Mouse (Mus musculus) MEL (cell line): ENCODE data around the gene Hmgn1. TPM values are rescaled to one million over a fixed set of nuclear protein-coding genes. Genes with fewer than 3 reads are reported as not detected.

Experiments used
- DNase-seq: peaks from one replicate; pipeline ENCODE4 v3.0.0; 2011; ENCODE audit warnings: low read depth, low spot score
- H3K27ac ChIP-seq: 2 replicates; pipeline ENCODE4 v1.5.1; 2012; ENCODE audit warnings: low read depth, mild to moderate bottlenecking, control low read depth, low read length, moderate library complexity; ENCODE audit not compliant: control insufficient read depth
- H3K27me3 ChIP-seq, 2 experiments: fragments of 150-350 bp in 1 of 2; sonication (generic) in 1 of 2; 2 replicates each; pipeline ENCODE4 v1.6.1; 2012; ENCODE audit warnings: low read length in 2 of 2, mild to moderate bottlenecking in 2 of 2, improper control_type of control experiment in 1 of 2, moderate library complexity in 1 of 2; ENCODE audit not compliant: insufficient read depth in 2 of 2, control insufficient read depth in 1 of 2
- H3K36me3 ChIP-seq, 2 experiments: 2 replicates each; pipeline ENCODE4 v1.6.1; 2012 to 2014; ENCODE audit warnings: low read length in 2 of 2, improper control_type of control experiment in 1 of 2, inconsistent platforms in 1 of 2, mild to moderate bottlenecking in 1 of 2; ENCODE audit not compliant: insufficient read depth in 2 of 2, control insufficient read depth in 1 of 2
- H3K4me1 ChIP-seq, 2 experiments: fragments of 150-350 bp in 1 of 2; sonication (generic) in 1 of 2; 2 replicates each; pipeline ENCODE4 v1.6.1; 2012; ENCODE audit warnings: low read length in 2 of 2, improper control_type of control experiment in 1 of 2, mild to moderate bottlenecking in 1 of 2; ENCODE audit not compliant: insufficient read depth in 2 of 2, control insufficient read depth in 1 of 2
- H3K4me3 ChIP-seq, 2 experiments: fragments of 150-350 bp in 1 of 2; sonication (generic) in 1 of 2; 2 replicates each; pipeline ENCODE4 v1.5.1; 2012; ENCODE audit warnings: low read depth in 2 of 2, low read length in 2 of 2, mild to moderate bottlenecking in 2 of 2, moderate library complexity in 2 of 2, control low read depth in 1 of 2, improper control_type of control experiment in 1 of 2; ENCODE audit not compliant: control insufficient read depth in 1 of 2, insufficient read depth in 1 of 2
- H3K79me2 ChIP-seq: 2 replicates; pipeline ENCODE4 v1.6.1; 2012; ENCODE audit warnings: mild to moderate bottlenecking, low read length, moderate library complexity; ENCODE audit not compliant: control insufficient read depth, poor library complexity, insufficient read depth
- H3K9ac ChIP-seq: 2 replicates; pipeline ENCODE4 v1.6.1; 2012; ENCODE audit warnings: low read depth, mild to moderate bottlenecking, control low read depth, low read length, moderate library complexity; ENCODE audit not compliant: control insufficient read depth, poor library complexity, severe bottlenecking
- H3K9me3 ChIP-seq: fragments of 150-350 bp; sonication (generic); replicated peaks from 2 replicates; pipeline ENCODE4 v1.6.1; 2012; ENCODE audit warnings: mild to moderate bottlenecking, low read length, improper control_type of control experiment, moderate library complexity; ENCODE audit not compliant: insufficient read depth
- BHLHE40 ChIP-seq: IDR thresholded peaks from 2 replicates; pipeline ENCODE4 v1.6.1; 2012; ENCODE audit warnings: low read depth, mild to moderate bottlenecking, inconsistent platforms, low read length, improper control_type of control experiment, borderline replicate concordance
- HCFC1 ChIP-seq: IDR thresholded peaks from 2 replicates; pipeline ENCODE4 v1.6.1; 2012; ENCODE audit warnings: low read depth, mild to moderate bottlenecking, inconsistent platforms, low read length, improper control_type of control experiment, moderate library complexity
- JUND ChIP-seq: IDR thresholded peaks from 2 replicates; pipeline ENCODE4 v1.6.1; 2011; ENCODE audit warnings: low read depth, mild to moderate bottlenecking, improper control_type of control experiment, low read length
- MAFK ChIP-seq: IDR thresholded peaks from 2 replicates; pipeline ENCODE4 v1.6.1; 2011; ENCODE audit warnings: low read depth, mild to moderate bottlenecking, low read length, improper control_type of control experiment, borderline replicate concordance
- MAX ChIP-seq: IDR thresholded peaks from 2 replicates; pipeline ENCODE4 v1.6.1; 2011; ENCODE audit warnings: low read length, improper control_type of control experiment
- MAZ ChIP-seq: IDR thresholded peaks from 2 replicates; pipeline ENCODE4 v1.6.1; 2012; ENCODE audit warnings: low read depth, mild to moderate bottlenecking, inconsistent platforms, low read length, improper control_type of control experiment
- MXI1 ChIP-seq: IDR thresholded peaks from 2 replicates; pipeline ENCODE4 v1.6.1; 2011; ENCODE audit warnings: mild to moderate bottlenecking, low read depth, low read length, improper control_type of control experiment
- NELFE ChIP-seq: IDR thresholded peaks from 2 replicates; pipeline ENCODE4 v1.6.1; 2011; ENCODE audit warnings: low read depth, low read length, improper control_type of control experiment
- NRF1 ChIP-seq: IDR thresholded peaks from 2 replicates; pipeline ENCODE4 v1.6.1; 2014; ENCODE audit warnings: low read depth, mild to moderate bottlenecking, inconsistent platforms, low read length, improper control_type of control experiment, moderate library complexity; ENCODE audit not compliant: poor library complexity, insufficient read depth, severe bottlenecking
- POLR2A ChIP-seq, 2 experiments: IDR thresholded peaks; 2 replicates each; pipeline ENCODE4 v1.6.1; 2011 to 2012; ENCODE audit warnings: low read length in 2 of 2, mild to moderate bottlenecking in 2 of 2, control low read depth in 1 of 2, improper control_type of control experiment in 1 of 2, low read depth in 1 of 2, moderate library complexity in 1 of 2; ENCODE audit not compliant: control insufficient read depth in 1 of 2, insufficient read depth in 1 of 2, poor library complexity in 1 of 2
- POLR2AphosphoS5 ChIP-seq: IDR thresholded peaks from 2 replicates; pipeline ENCODE4 v1.6.1; 2012; ENCODE audit warnings: low read depth, borderline replicate concordance, mild to moderate bottlenecking, inconsistent platforms, low read length, moderate library complexity, mixed read lengths
- SIN3A ChIP-seq: IDR thresholded peaks from 2 replicates; pipeline ENCODE4 v1.6.1; 2012; ENCODE audit warnings: low read length, improper control_type of control experiment, inconsistent platforms
- SMC3 ChIP-seq: IDR thresholded peaks from 2 replicates; pipeline ENCODE4 v1.6.1; 2011; ENCODE audit warnings: low read depth, low read length, improper control_type of control experiment
- USF2 ChIP-seq, 2 experiments: IDR thresholded peaks; 2 replicates each; pipeline ENCODE4 v1.6.1; 2011 to 2012; ENCODE audit warnings: improper control_type of control experiment in 2 of 2, low read length in 2 of 2, borderline replicate concordance in 1 of 2, inconsistent platforms in 1 of 2, low read depth in 1 of 2, mild to moderate bottlenecking in 1 of 2; ENCODE audit not compliant: insufficient read depth in 1 of 2
- ZMIZ1 ChIP-seq: IDR thresholded peaks from 2 replicates; pipeline ENCODE4 v1.6.1; 2012; ENCODE audit warnings: low read depth, mild to moderate bottlenecking, inconsistent platforms, low read length, improper control_type of control experiment, moderate library complexity
- polyA plus RNA-seq, 2 experiments: library from polyadenylated mRNA; stranded (reverse) in 1 of 2; unstranded in 1 of 2; fragments of >175 nt in 1 of 2; fragments of >200 nt in 1 of 2; gene quantifications; 2 replicates each; pipeline versions ENCODE4 v1.2.1 to v1.2.4; 2012; ENCODE audit warnings: low replicate concordance in 2 of 2, low read depth in 1 of 2; ENCODE audit not compliant: insufficient read length in 2 of 2, insufficient read depth in 1 of 2, missing spikeins in 1 of 2
- total RNA-seq: library from RNA; depleted of rRNA; stranded (reverse); fragments of 300-350 nt; gene quantifications from 2 replicates; pipeline ENCODE4 v1.2.3, GENCODE M21; 2012

Hmgn1 gene
- total and polyA plus RNA-seq, 3 experiments, result 185 to 778 (median 246) TPM

DNA sequence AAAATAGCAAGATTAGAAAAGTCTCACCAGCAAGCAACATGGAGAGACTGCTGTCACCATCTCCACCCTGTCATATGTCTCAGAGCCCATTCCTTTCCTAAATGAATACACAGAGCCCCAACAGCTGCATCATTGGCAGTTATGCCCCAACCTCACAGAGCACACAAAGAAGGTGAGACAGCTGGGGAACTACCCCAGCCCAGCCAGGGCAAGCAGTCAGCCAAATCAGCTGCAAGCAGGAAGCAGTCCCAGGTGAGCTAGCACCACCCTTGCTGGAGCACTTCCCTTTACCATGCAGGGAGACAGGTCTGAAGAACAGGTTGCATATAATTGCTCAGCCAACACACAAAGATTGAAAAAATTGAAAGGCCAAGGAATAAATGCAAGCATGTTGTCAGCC lies 41.9 kb downstream of the Hmgn1 start:
- TF ChIP-seq POLR2AphosphoS5 (no peak), BHLHE40 (no peak), JUND (no peak)
- TF ChIP-seq, all 39 proteins: peak for 0
- no peak overlapping the region for H3K9ac ChIP-seq
- peaks cover 0 to 2% of the 10 kb centered on the region in 2 experiments; a peak in 1 of 4 replicates for H3K27me3 ChIP-seq
- peaks cover 0 to 3% of the 10 kb centered on the region in 2 experiments; a peak in 1 of 4 replicates for H3K36me3 ChIP-seq
- peaks cover 0 to 12% of the 10 kb centered on the region in 2 experiments; a peak in 3 of 4 replicates for H3K4me1 ChIP-seq
- H3K79me2 ChIP-seq, result peaks cover 7% of the 10 kb centered on the region
- DNase-seq, result no peak
- no peak overlapping the region for H3K27ac ChIP-seq
- no peak overlapping the region for H3K4me3 ChIP-seq
- H3K9me3 ChIP-seq, result no peaks in the 10 kb centered on the region

DNA sequence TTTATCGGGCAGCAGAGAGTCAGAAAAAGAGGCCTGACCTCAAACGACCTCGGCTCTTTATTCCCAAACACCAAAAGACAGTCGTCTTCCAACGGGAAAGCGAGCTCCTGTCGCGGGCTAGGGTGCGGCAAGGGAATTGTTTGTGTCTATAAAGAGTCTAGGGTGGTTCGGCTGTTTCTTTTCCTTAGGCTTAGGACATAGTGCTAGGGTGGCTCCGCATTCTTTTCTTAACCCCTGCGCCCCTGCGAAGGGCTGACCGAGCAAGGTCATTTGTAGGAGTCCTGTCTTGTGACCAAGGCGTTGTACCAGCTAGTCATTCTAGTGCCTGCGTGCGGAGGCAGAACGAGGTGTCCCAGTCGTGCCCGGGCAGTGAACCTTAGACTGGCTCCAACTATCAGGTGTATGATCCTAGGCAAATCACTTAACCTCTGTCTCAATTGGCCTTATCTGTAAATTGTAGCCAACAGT lies 44.3 kb downstream of the Hmgn1 start:
- no peak for DNase-seq
- no peak overlapping the region for H3K9ac ChIP-seq
- peaks cover 15% of the 10 kb centered on the region for H3K79me2 ChIP-seq
- no peaks in the 10 kb centered on the region for H3K27me3 ChIP-seq
- no peak overlapping the region for H3K27ac ChIP-seq
- H3K9me3 ChIP-seq, result no peaks in the 10 kb centered on the region
- peaks cover 0 to 2% of the 10 kb centered on the region in 2 experiments; a peak in 1 of 4 replicates for H3K36me3 ChIP-seq
- TF ChIP-seq MAZ (no peak), MAFK (no peak), NRF1 (no peak)
- peaks cover 0 to 12% of the 10 kb centered on the region in 2 experiments; a peak in 1 of 4 replicates for H3K4me1 ChIP-seq
- no peak overlapping the region for H3K4me3 ChIP-seq

DNA sequence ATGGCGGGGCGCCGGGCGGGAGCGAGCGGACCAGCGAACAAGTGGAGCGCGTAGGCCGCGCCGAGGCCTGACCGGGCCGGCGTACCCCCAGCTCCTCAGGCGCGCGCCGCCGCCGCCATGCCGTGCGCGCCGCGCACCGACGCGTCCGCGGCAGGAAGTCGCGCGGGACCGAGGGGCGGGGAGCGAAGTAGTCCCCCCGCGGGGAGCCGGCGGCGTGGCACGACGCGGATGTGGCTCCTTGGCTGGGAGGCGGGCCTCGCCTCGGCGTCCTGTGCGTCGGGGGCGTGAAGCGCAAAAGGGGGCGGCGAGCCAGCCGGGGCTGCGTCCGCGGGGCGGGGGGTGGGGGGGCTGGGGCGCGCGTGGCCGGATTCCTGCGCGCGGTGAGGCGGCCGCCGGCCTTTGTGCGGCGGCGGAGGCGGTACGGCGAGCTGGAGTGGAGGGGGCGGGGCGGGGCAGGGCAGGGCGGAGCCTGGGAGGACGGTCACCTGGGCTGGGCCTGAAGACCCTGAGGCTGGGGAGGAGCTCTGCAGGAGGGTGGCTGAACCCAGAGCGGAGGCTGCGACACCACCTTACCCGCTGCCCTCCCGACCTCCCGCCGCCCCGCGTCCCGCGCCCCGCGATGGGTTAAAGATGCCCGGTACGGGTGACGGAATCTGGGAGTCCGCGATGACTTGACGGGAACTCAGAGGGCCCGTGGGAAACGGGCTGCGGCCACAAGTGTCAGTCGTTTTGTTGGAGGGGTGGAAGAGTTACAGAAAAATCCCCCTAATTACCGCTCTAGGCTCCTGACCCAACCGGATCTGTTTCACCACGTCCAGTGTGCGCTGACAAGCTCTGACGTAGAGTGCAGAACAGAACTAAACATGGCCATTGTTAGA lies 45.0 kb downstream of the Hmgn1 start, which contains the start of gene Brwd1:
TSS of gene Brwd1 (minus strand) at position 226 of the 878 bp plus-strand sequence.
- H3K9ac ChIP-seq, result peak within 1 kb of the TSS; percentile 94
- H3K79me2 ChIP-seq, result peaks cover 15% of the 10 kb centered on the region
- H3K4me1 ChIP-seq, result peaks cover 0 to 12% of the 10 kb centered on the region in 2 experiments; a peak in 1 of 4 replicates
- TF ChIP-seq MXI1 (peak; percentile 45; the same call in 1 of the 2 replicates), USF2 (IDR thresholded peaks at IDR 0.05; ENCODE audit: borderline replicate concordance in 1 of 2, insufficient read depth in 1 of 2, low read depth in 1 of 2, low read length in 2 of 2) (no peak), HCFC1 (peak; percentile 59; the same call in 1 of the 2 replicates), POLR2A (IDR thresholded peaks at IDR 0.05; ENCODE audit: control insufficient read depth in 1 of 2, insufficient read depth in 1 of 2, low read depth in 1 of 2, low read length in 2 of 2, poor library complexity in 1 of 2) (peak; percentile 61 to 96; a peak in 3 of 4 replicates), SIN3A (0 out of 2 replicates have a peak, but pooled peaks have one; percentile 15), NELFE (peak; percentile 76), MAZ (peak; percentile 69; the same call in 1 of the 2 replicates), MAX (peak; percentile 70), JUND (no peak), ZMIZ1 (peak; percentile 76), SMC3 (no peak)
- TF ChIP-seq, all 39 proteins: peak for 8
- DNase-seq, result peak; percentile 85
- Histone ChIP-seq H3K27ac (peak within 1 kb of the TSS; percentile 49), H3K9me3 (no peaks in the 10 kb centered on the region), H3K27me3 (no peaks in the 10 kb centered on the region), H3K4me3 (peak within 1 kb of the TSS; percentile 89 to 97), H3K36me3 (peaks cover 0 to 2% of the 10 kb centered on the region in 2 experiments; a peak in 1 of 4 replicates)
